Mouse (Mus musculus) liver, postnatal 0 days (tissue): ENCODE results near the gene Vmn2r84.

Experiments
- CTCF ChIP-seq: sonication (generic); IDR thresholded peaks from 2 replicates; pipeline ENCODE4 v1.5.1; 2016; ENCODE audit warnings: antibody characterized with exemption, low read depth
- EP300 ChIP-seq: IDR thresholded peaks from 2 replicates; pipeline ENCODE4 v1.6.1; 2016; ENCODE audit warnings: antibody characterized with exemption, low read depth, mild to moderate bottlenecking

GRCm38 (mm10) chr10:130336385-130336784 is 57.7 kb downstream of the Vmn2r84 start:
- TF ChIP-seq CTCF (no peak), EP300 (no peak)
